In genomic region chr3:79569351-79569681, GRCm38 (mm10) we compare ENCODE assay signal across 23 mouse cellular contexts.
"Had no signal": no experiment of that assay in that cellular context is flagged by ENCODE, and none has a peak within 500 bp of the region (broad histone marks: within the 10 kb centered on the region; RNA-seq: fewer than 3 reads in every experiment).

No protein-coding gene starts in this region.

- DNase-seq: gastrocnemius, postnatal 10 days; gastrocnemius, postnatal 25 days; heart, adult 2 months; heart, postnatal 10 days; heart, postnatal 4 days; kidney, adult 18-20 months; kidney, adult 8-10 months; kidney, postnatal 10 days; kidney, postnatal 25 days; kidney, postnatal 4 days had no signal

- ATAC-seq: hindbrain, embryonic 16.5 days; inflammation-experienced regulatory T-cells, adult 6 months; intestine, embryonic 15.5 days; intestine, postnatal 0 days had no signal

- H3K27ac ChIP-seq: heart, adult 2 months; hindbrain, embryonic 10.5 days; hindbrain, embryonic 12.5 days; hindbrain, embryonic 14.5 days; intestine, embryonic 15.5 days; layer of hippocampus, adult 2 months; left cerebral cortex, adult 2 months; limb, embryonic 10.5 days; limb, embryonic 12.5 days had no signal

- H3K36me3 ChIP-seq: heart, embryonic 10.5 days; heart, embryonic 12.5 days; hindbrain, embryonic 10.5 days; hindbrain, embryonic 12.5 days; intestine, embryonic 15.5 days; limb, embryonic 10.5 days; limb, embryonic 12.5 days had no signal

- H3K4me2 ChIP-seq: heart, embryonic 12.5 days; hindbrain, embryonic 12.5 days; hindbrain, embryonic 14.5 days; intestine, embryonic 15.5 days had no signal

- H3K4me3 ChIP-seq: heart, adult 2 months; heart, embryonic 10.5 days; heart, embryonic 12.5 days; hindbrain, embryonic 10.5 days; hindbrain, embryonic 12.5 days; intestine, embryonic 15.5 days; layer of hippocampus, adult 2 months; left cerebral cortex, adult 2 months; limb, embryonic 10.5 days; limb, embryonic 12.5 days had no signal

- H3K27me3 ChIP-seq: heart, embryonic 12.5 days; hindbrain, embryonic 12.5 days; intestine, embryonic 15.5 days; limb, embryonic 12.5 days had no signal

- H3K9me3 ChIP-seq: heart, embryonic 10.5 days; heart, embryonic 12.5 days; hindbrain, embryonic 10.5 days; hindbrain, embryonic 12.5 days; intestine, embryonic 15.5 days; limb, embryonic 10.5 days; limb, embryonic 12.5 days had no signal

- H3K9ac ChIP-seq: heart, embryonic 12.5 days; hindbrain, embryonic 12.5 days; hindbrain, embryonic 14.5 days; intestine, embryonic 15.5 days; limb, embryonic 12.5 days had no signal
